In genomic region chrX:167353617-167354016, GRCm38 (mm10) we compare ENCODE assay signal across 23 mouse cellular contexts. TPM values are rescaled to one million over a fixed set of nuclear protein-coding genes. Genes with fewer than 3 reads are reported as not detected.
DNase-seq lines count a peak whose midpoint lies in the region; ATAC-seq lines count a peak whose summit lies in the region.
"Had no signal": no experiment of that assay in that cellular context is flagged by ENCODE, and none has a peak within 500 bp of the region (broad histone marks: within the 10 kb centered on the region; RNA-seq: fewer than 3 reads in every experiment).

No protein-coding gene starts in this region.

- peak; percentile 47; the same call in 1 of the 2 replicates for ATAC-seq in common myeloid progenitor, adult 5-6 weeks (replicated peaks; ENCODE audit: low read depth, poor library complexity, severe bottlenecking)
- ATAC-seq in megakaryocyte, adult 5-6 weeks (ENCODE audit: poor library complexity, severe bottlenecking) = peak; percentile 96
- 0 out of 2 replicates have a peak, but pooled peaks have one; percentile 44 for ATAC-seq in neutrophil, adult 5-6 weeks (ENCODE audit: extremely low read depth, insufficient number of reproducible peaks, low FRiP score, poor library complexity, severe bottlenecking)
- ATAC-seq: forebrain, embryonic 15.5 days; hindbrain, postnatal 0 days; inflammation-experienced regulatory T-cells, adult 6 months; Patski had no signal

- DNase-seq in heart, adult 11 months = peak; percentile 90
- DNase-seq in heart, postnatal 25 days (ENCODE audit: low spot score) = no peak
- DNase-seq in spleen, adult 12 weeks (ENCODE audit: low spot score) = no peak
- DNase-seq in adrenal gland, postnatal 36 days = no peak
- no peak for DNase-seq in cerebellum, adult 9-10 months
- DNase-seq: adrenal gland, postnatal 10 days; B cell, adult 2 months; cerebellum, adult 11-12 months; cerebellum, adult 8-10 months; cerebellum, postnatal 25 days; embryo, embryonic 11 days; gastrocnemius, postnatal 36 days; heart, adult 18-20 months; heart, postnatal 10 days; heart, postnatal 4 days had no signal

- intact Hi-C loops in heart, postnatal 25 days (cut with DNase I) = no loop called here

RNA-seq across cellular contexts. Expression of gene Tlr7, which starts 23.3 kb away (rescaled TPM):
- 1 to 10 TPM; 1.7 to 1.8 TPM for total RNA-seq in heart, postnatal 25 days (2021)
- total RNA-seq in common myeloid progenitor, adult 5-6 weeks (2017) = 1.8 and 5.2 TPM in 2 replicates
- total RNA-seq in megakaryocyte, adult 5-6 weeks (2015) = 61.2 and 61.8 TPM in 2 replicates
- total RNA-seq in megakaryocyte, adult 5-6 weeks (2017) = 28.7 and 41.5 TPM in 2 replicates
- total RNA-seq in neutrophil, adult 5-6 weeks (2017) = 20.4 and 26.4 TPM in 2 replicates
- 1 to 10 TPM; 1.9 to 5.4 TPM for total RNA-seq in adrenal gland, postnatal 36 days (2021)
- total RNA-seq: G1E had no signal

RNA-seq across cellular contexts. Expression of gene Prps2, which starts 28.9 kb away (rescaled TPM):
- 1 to 10 TPM; 9.5 to 9.9 TPM for total RNA-seq in heart, postnatal 25 days (2021)
- total RNA-seq in common myeloid progenitor, adult 5-6 weeks (2017) = 51.8 and 66.5 TPM in 2 replicates
- 33.7 and 35.0 TPM in 2 replicates for total RNA-seq in megakaryocyte, adult 5-6 weeks (2015)
- total RNA-seq in megakaryocyte, adult 5-6 weeks (2017) = 22.5 and 23.4 TPM in 2 replicates
- 26.8 and 30.5 TPM in 2 replicates for total RNA-seq in neutrophil, adult 5-6 weeks (2017)
- total RNA-seq in adrenal gland, postnatal 36 days (2021) = 10 to 100 TPM; 22.2 to 29.6 TPM

Comparison
In these comparisons a context has a peak if more than half of its experiments do, and no peak if none do; other contexts are left out.
1. ATAC-seq: peak in every context shown above with its lines; median percentile 96 in megakaryocyte, adult 5-6 weeks; 47 in common myeloid progenitor, adult 5-6 weeks; 44 in neutrophil, adult 5-6 weeks.